Comparison of ENCODE assay signal across 13 mouse cellular contexts in genomic region chr8:61639008-61639407, GRCm38 (mm10).
DNase-seq lines count a peak whose midpoint lies in the region; ATAC-seq lines count a peak whose summit lies in the region.
"Had no signal": no experiment of that assay in that cellular context is flagged by ENCODE, and none has a peak within 500 bp of the region (broad histone marks: within the 10 kb centered on the region; RNA-seq: fewer than 3 reads in every experiment).

No protein-coding gene starts in this region.

- H3K9ac ChIP-seq in heart, embryonic 11.5 days (ENCODE audit: low read depth, low read length): no peak overlapping the region
- no peak overlapping the region for H3K9ac ChIP-seq in liver, embryonic 11.5 days (ENCODE audit: low read depth, low read length)
- no peak overlapping the region for H3K9ac ChIP-seq in liver, embryonic 12.5 days
- H3K9ac ChIP-seq in embryonic facial prominence, embryonic 14.5 days (ENCODE audit: low read depth, low read length): no peak overlapping the region
- H3K9ac ChIP-seq in neural tube, embryonic 12.5 days: no peak overlapping the region

- no peaks in the 10 kb centered on the region for H3K9me3 ChIP-seq in heart, embryonic 11.5 days (replicated peaks; ENCODE audit: control insufficient read depth, low read length)
- H3K9me3 ChIP-seq in liver, embryonic 11.5 days (ENCODE audit: control insufficient read depth, low read length): no peaks in the 10 kb centered on the region
- no peaks in the 10 kb centered on the region for H3K9me3 ChIP-seq in liver, embryonic 12.5 days (replicated peaks)
- no peaks in the 10 kb centered on the region for H3K9me3 ChIP-seq in embryonic facial prominence, embryonic 14.5 days (ENCODE audit: control insufficient read depth, low read length)
- H3K9me3 ChIP-seq in neural tube, embryonic 12.5 days: no peaks in the 10 kb centered on the region
- H3K9me3 ChIP-seq: forebrain, embryonic 10.5 days had no signal

- peak overlapping the region; percentile 71 for H3K27ac ChIP-seq in heart, embryonic 11.5 days (ENCODE audit: low read depth, low read length)
- 0 out of 2 replicates have a peak overlapping the region, but pooled peaks have one; percentile 38 for H3K27ac ChIP-seq in liver, embryonic 11.5 days (ENCODE audit: low read depth, low read length)
- H3K27ac ChIP-seq in liver, embryonic 12.5 days: no peak overlapping the region
- H3K27ac ChIP-seq in embryonic facial prominence, embryonic 14.5 days (replicated peaks; ENCODE audit: low read depth, low read length): peak overlapping the region; percentile 40; the same call in 1 of the 2 replicates
- H3K27ac ChIP-seq in neural tube, embryonic 12.5 days: no peak overlapping the region
- H3K27ac ChIP-seq: forebrain, embryonic 10.5 days had no signal

- H3K4me1 ChIP-seq in heart, embryonic 11.5 days (ENCODE audit: control insufficient read depth, insufficient read depth, low read length): peaks cover 6% of the 10 kb centered on the region; the same call in 1 of the 2 replicates
- H3K4me1 ChIP-seq in liver, embryonic 11.5 days (replicated peaks; ENCODE audit: control insufficient read depth, insufficient read depth, low read length): peaks cover 3% of the 10 kb centered on the region; the same call in 1 of the 2 replicates
- H3K4me1 ChIP-seq in liver, embryonic 12.5 days: peaks cover 4% of the 10 kb centered on the region; the same call in 1 of the 2 replicates
- peaks cover 8% of the 10 kb centered on the region; the same call in 1 of the 2 replicates for H3K4me1 ChIP-seq in embryonic facial prominence, embryonic 14.5 days (ENCODE audit: control insufficient read depth, insufficient read depth, low read length)
- no peaks in the 10 kb centered on the region; the same call in 1 of the 2 replicates for H3K4me1 ChIP-seq in neural tube, embryonic 12.5 days

- H3K4me3 ChIP-seq in heart, embryonic 11.5 days (ENCODE audit: low read depth, low read length): no peak overlapping the region
- no peak overlapping the region for H3K4me3 ChIP-seq in liver, embryonic 11.5 days (ENCODE audit: low read depth, low read length)
- no peak overlapping the region for H3K4me3 ChIP-seq in liver, embryonic 12.5 days
- H3K4me3 ChIP-seq in embryonic facial prominence, embryonic 14.5 days (ENCODE audit: low read depth, low read length): no peak overlapping the region
- H3K4me3 ChIP-seq in neural tube, embryonic 12.5 days: no peak overlapping the region
- H3K4me3 ChIP-seq: forebrain, embryonic 10.5 days had no signal

- H3K4me2 ChIP-seq in heart, embryonic 11.5 days: no peak overlapping the region
- H3K4me2 ChIP-seq in liver, embryonic 11.5 days: no peak overlapping the region
- no peak overlapping the region for H3K4me2 ChIP-seq in liver, embryonic 12.5 days
- H3K4me2 ChIP-seq in embryonic facial prominence, embryonic 14.5 days (ENCODE audit: low read depth, low read length): no peak overlapping the region
- no peak overlapping the region for H3K4me2 ChIP-seq in neural tube, embryonic 12.5 days (replicated peaks)

- ATAC-seq in heart, embryonic 11.5 days (replicated peaks; ENCODE audit: insufficient number of reproducible peaks, low FRiP score, low TSS enrichment): no peak
- ATAC-seq in liver, embryonic 11.5 days (replicated peaks; ENCODE audit: low FRiP score): 0 out of 2 replicates have a peak, but pooled peaks have one; percentile 34
- no peak for ATAC-seq in liver, embryonic 12.5 days
- ATAC-seq in embryonic facial prominence, embryonic 14.5 days (ENCODE audit: low read depth): no peak
- ATAC-seq in neural tube, embryonic 12.5 days (ENCODE audit: low FRiP score, low read depth): 0 out of 2 replicates have a peak, but pooled peaks have one; percentile 44

- 0 out of 2 replicates have a peak, but pooled peaks cover 2% of the 10 kb centered on the region for H3K36me3 ChIP-seq in heart, embryonic 11.5 days (ENCODE audit: control insufficient read depth, insufficient read depth, low read length)
- H3K36me3 ChIP-seq in liver, embryonic 11.5 days (ENCODE audit: control insufficient read depth, insufficient read depth, low read length): no peaks in the 10 kb centered on the region
- no peaks in the 10 kb centered on the region for H3K36me3 ChIP-seq in liver, embryonic 12.5 days
- no peaks in the 10 kb centered on the region; the same call in 1 of the 2 replicates for H3K36me3 ChIP-seq in embryonic facial prominence, embryonic 14.5 days (ENCODE audit: control insufficient read depth, insufficient read depth, low read length)
- no peaks in the 10 kb centered on the region for H3K36me3 ChIP-seq in neural tube, embryonic 12.5 days
- H3K36me3 ChIP-seq: forebrain, embryonic 10.5 days had no signal

- no peaks in the 10 kb centered on the region for H3K27me3 ChIP-seq in heart, embryonic 11.5 days (ENCODE audit: control insufficient read depth, insufficient read depth, low read length)
- no peaks in the 10 kb centered on the region for H3K27me3 ChIP-seq in liver, embryonic 11.5 days (replicated peaks; ENCODE audit: control insufficient read depth, insufficient read depth, low read length)
- no peaks in the 10 kb centered on the region for H3K27me3 ChIP-seq in liver, embryonic 12.5 days (replicated peaks)
- no peaks in the 10 kb centered on the region for H3K27me3 ChIP-seq in embryonic facial prominence, embryonic 14.5 days (replicated peaks; ENCODE audit: control insufficient read depth, insufficient read depth, low read length)
- H3K27me3 ChIP-seq in neural tube, embryonic 12.5 days (replicated peaks): no peaks in the 10 kb centered on the region
- H3K27me3 ChIP-seq: CH12.LX had no signal

- no peak for DNase-seq in heart, adult 18-20 months
- no peak for DNase-seq in liver, embryonic 11.5 days (ENCODE audit: low spot score)
- DNase-seq in embryonic facial prominence, embryonic 14.5 days (ENCODE audit: low spot score): no peak
- DNase-seq in cerebellum, adult 18-20 months: no peak
- DNase-seq in thymus, postnatal 10 days (ENCODE audit: low spot score in 2 of 2): no peak
- DNase-seq: cerebellum, adult 11-12 months; right cerebral cortex, postnatal 25 days; thymus, postnatal 25 days had no signal

- WGBS in heart, embryonic 11.5 days (ENCODE audit: insufficient replicate concordance): 53% methylated on average over 3 of the region's 3 CpGs
- 51% methylated on average over 3 of the region's 3 CpGs for WGBS in liver, embryonic 11.5 days
- 55% methylated on average over 3 of the region's 3 CpGs for WGBS in liver, embryonic 12.5 days (ENCODE audit: insufficient replicate concordance)
- WGBS in embryonic facial prominence, embryonic 14.5 days: 53% methylated on average over 3 of the region's 3 CpGs
- WGBS in neural tube, embryonic 12.5 days: 62% methylated on average over 3 of the region's 3 CpGs

Comparison
In these comparisons a context has a peak if more than half of its experiments do, and no peak if none do; other contexts are left out.
1. ATAC-seq: peak in liver, embryonic 11.5 days (single experiment) and neural tube, embryonic 12.5 days (single experiment); none in heart, embryonic 11.5 days (single experiment), liver, embryonic 12.5 days (single experiment) and embryonic facial prominence, embryonic 14.5 days (single experiment).
2. H3K27ac ChIP-seq: peak in heart, embryonic 11.5 days (single experiment), liver, embryonic 11.5 days (single experiment) and embryonic facial prominence, embryonic 14.5 days (single experiment); none in liver, embryonic 12.5 days (single experiment) and neural tube, embryonic 12.5 days (single experiment).